Mouse (Mus musculus) gastrocnemius, adult 8-10 months (tissue): ENCODE data around the gene Ube4b. TPM values are rescaled to one million over a fixed set of nuclear protein-coding genes. Genes with fewer than 3 reads are reported as not detected.
A peak's percentile ranks its signal among the peaks of the same experiment; 100 is the strongest.

Experiments used
- DNase-seq, 2 experiments: peaks; one replicate each; pipeline ENCODE4 v3.0.0; 2022; ENCODE audit warnings: low spot score in 2 of 2
- total RNA-seq, 4 experiments: library from RNA; stranded (reverse); gene quantifications; 2 replicates each; pipeline ENCODE4 v1.2.4; 2022

Gene Ube4b
- total RNA-seq, 4 experiments from 2014 or later = 35.4 to 39.1 (median 35.6) TPM

DNA sequence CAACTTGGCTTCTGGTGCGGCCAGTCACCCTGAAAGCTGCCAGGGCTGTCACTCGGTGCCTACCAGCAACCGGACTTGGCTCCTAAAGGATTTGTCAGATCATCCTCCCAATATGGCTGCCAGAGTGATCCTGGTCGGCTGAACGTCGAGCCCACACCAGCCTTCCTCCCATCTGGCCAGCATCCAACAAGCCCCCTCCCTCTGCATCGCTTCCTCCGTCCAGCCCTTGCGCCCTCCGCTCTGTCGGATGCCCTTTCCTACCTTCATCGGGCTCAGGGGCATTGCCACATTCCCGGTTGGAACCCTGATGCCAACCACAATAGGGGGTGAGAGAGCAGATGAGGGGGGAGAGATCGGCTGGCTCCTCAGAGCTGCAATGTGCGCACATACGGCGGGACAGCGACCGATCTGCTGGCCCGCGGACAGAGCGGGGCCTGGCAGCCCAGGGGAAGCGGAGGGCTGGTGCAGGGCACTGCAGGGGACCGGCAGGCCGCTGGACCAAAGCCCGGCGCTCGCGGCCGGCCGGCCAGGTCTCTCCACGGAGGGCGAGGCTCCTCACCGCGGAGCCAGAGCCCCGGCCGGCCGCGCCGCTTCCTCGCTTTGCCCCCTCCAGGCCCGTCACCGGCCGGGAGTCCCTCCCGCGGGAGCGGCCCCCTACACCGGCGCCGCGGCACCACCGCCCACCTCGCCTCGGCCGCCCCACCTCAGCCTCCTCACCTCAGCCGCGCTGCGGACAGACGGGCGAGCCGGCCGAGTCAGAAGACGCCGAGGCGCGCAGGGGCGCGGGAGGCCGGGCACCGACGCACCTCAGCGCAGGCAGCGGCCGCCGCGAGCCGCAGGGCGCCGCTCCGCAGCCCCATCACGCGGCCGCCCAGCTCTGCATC lies 119.6 kb downstream of the Ube4b start:
- peak; percentile 83 to 86 for DNase-seq

DNA sequence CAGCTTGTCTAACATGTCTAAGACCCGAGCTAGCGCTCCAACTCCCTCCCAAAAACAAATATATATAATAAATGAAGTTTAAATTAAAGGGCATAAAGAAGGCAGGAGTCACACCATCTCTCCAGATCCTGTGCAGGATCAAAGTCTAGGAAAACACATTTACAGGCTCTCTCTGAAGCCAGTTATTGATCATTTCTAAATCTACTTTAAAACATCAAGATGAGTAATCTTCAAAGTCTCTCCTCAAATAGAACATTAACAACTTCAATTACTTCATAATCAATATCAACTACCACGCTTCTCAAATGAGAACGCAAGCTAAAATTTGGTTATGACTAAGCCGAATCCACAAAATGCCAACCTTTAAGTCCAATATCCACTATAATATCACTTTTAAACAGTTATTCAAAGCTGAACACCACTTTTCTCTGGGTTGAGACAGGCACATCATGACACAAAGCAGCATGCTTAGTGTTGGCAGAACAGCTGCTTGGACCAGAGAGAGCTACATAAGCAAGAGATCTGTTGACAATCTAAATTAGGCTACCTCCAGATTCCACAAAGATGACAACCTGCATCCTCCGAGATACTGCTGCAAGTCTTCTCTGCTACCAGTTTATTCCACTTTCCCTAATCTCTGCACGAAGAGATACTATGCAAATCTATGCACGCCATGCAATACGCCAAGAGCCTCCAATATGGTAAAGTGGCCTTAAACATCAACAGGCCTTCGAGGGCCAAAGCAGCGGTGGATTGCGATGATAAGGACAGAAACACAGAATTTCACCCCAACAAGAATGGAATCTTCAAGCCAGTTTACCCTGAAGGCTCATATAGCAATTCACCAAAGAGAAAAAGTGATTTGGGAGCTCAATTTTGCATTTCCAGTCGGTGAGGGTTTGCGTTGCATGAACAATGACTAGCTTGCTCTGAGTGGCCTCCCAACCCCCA lies 120.5 kb downstream of the Ube4b start:
- DNase-seq = no peak

DNA sequence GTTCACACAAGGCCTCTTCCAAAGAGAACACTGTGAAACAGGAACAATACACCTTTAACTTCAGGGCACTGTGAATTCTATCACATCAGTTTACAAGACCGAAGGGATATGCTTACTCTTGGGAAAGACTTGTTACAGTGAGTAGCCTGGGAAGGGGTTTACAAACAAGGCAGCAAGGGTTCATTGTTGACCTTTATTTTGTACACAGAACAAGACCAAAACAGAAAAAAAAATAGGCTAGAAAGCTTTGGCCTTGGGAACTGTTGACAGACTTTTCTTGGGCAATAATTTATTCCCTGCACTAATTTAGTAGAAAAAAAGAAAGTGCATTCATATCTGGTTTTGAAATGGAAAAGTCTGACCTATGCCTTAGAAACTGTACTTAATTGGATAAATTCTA lies 122.1 kb downstream of the Ube4b start:
- DNase-seq = no peak

DNA sequence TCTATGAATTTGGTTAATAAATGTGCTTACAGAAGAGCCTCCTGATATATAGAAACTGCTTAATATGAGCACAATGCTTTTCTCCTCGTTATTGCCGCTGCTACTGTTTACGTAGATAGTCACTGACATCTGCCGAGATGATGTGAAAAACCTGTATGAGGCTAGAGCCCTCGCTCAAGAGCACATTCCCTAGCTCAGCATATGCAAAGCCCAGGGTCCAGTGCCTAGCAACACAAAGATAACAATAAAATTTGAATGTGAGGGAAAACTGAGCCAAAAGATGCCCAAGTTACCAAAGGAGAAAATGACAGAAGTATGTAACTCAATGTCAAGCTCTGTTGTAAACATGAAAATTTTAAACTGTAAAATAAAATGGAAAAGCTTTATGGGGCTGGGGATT lies 123.0 kb downstream of the Ube4b start:
- DNase-seq = no peak

DNA sequence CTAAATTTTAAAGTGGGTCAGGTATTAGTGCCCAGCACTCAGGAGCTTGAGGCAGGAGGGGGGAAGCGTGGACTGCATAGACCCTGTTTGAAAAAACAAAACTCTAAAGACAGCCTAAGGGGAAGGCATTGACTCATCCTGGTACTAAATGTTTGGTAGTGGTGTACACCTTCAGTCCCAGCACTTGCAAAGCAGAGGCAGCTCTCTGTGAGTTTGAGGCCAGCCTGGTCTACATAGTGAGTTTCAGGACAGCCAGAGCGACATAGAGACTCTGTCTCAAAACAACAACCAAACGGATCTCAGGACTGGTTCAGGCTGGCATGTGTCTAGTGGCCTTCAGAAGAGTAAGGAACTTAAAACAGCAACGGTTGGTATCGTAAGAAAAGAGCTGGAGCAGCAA lies 123.8 kb downstream of the Ube4b start:
- no peak for DNase-seq

DNA sequence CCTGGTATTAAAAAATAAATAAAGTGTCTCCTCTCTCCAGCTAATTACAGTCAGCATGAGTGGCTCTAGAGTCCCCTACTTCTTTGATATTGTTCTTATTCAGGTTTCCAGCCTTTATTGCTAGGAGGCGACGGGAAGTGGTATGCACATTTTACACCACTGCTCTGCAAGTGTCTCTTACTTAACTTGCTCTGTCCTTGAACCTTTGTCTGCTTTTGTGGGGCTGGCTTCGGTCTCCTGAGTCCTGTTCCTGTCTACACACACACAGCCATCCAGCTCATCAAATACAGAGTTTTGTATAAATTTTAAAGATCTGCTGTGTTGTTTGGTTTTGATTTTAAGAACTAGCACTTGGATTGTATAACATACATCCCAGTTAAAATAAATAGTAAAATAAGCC lies 124.4 kb downstream of the Ube4b start:
- no peak for DNase-seq

DNA sequence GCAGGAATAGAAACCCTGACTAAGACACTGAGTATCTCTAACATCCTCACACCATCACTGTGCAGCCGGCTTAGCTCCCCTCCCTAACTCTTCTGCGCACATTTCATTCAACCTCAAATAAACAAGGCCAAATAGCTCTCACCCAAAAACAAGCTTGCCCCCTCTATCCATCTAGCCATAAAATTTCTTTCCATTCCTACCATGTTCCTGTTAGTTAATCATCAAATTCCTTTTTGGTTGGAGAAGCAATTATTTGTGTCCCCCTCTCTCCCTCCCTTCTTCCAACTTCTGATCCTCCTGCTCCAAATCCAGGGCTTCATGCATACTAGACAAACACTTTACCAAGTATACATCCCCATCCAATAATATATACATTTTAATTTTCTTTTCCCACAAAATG lies 130.0 kb downstream of the Ube4b start:
- no peak for DNase-seq

DNA sequence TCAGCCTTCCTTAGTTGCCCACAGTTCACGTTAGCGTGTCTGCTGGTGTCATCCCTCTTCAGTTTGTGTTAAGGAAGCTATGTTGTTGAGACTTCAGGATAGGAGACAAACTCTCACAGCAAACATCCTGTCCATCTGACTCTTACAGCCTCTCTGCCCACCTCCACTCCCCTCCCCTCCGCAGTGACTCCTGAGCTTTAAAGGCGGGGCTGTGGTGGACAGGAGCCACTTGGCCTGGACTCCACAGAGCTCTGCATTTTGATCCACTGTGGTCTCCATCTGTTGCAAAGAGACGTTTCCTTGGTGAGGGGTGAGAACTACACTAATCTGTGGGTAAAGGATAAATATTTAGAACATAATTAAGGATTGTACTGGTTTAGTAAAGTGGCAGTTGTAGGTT lies 133.6 kb downstream of the Ube4b start:
- DNase-seq = no peak

DNA sequence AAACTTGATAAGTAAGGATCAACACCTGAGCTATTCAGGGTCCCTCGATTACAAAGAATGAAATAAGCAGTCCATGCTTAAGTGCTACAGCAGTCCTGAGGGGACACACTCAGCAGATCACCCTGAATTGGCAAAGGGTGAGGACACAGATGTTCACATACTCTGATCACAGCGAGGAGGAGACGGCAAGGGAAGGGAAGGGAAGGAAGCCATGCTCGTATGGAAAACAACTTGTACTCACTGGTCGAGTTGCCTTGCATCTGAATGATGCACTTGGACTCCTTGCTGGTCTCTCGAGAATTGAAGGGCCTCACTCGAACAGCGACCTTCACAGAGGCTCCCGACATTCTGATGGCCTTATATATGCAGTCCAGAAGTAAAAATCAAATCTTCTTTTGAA lies 135.5 kb downstream of the Ube4b start:
- no peak for DNase-seq

DNA sequence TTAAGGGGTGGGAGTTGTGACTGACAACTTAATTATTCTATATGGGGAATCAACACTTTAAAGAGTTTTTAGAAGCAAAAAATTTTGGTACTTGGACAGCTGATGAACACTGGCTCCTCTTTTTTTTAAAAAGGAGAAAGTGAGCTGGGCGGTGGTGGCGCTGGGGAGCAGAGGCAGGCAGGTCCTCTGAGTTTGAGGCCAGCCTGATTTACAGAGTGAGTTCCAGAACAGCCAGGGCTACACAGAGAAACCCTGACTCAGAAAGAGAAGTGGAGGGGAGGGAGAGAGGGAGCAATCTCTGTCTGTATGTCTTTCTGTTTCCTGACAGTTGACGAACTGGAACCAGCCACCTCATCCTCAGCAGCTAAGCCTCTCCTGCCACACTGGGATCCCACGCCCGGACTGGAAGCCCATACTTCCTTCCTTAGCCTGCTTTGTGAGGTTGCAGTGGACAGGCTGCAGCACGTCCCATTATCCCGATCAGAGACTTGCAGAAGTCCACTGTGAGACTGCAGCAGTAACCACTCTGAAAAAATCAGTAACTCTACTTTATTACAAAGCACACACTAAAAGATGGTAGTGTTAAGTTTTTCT lies 136.3 kb downstream of the Ube4b start:
- no peak for DNase-seq

DNA sequence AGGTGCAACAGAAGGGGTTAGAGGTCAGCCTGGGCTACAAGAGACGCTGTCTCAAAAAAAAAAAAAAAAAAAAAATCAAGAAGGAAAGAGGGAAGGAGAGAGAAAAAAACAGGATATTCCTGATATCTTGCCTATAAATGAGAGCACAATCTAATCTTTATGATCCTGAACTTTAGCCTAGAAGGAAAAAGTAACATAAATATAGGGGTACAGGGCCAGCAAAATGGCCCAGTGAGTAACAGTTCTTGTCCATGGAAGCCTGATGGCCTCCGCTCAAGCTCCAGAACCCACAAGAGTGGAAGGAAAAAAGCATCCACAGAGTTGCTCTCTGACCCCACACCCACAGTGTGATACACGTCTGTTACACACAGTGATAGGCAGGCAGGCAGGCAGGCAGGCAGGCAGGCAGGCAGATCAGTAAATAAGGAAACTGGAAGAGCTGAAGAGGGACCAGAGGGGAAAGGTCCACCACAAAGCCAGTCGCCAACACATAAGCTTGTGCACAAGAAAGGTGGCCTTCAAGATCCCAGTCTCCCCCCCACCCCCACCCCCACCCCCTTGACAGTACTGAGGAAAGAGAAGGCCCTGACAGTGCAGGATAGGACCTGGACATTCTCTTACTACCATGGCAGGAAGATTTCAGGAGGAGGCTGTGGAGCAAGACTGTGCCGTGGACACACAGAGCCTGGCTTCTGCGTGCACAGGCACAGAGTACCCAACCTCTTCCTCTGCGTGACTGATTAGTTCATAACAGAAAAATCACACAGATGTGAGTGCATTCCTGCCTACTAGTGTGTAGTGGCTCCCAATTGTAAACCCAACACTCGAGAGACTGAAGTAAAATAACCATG lies 140.0 kb downstream of the Ube4b start:
- no peak for DNase-seq

DNA sequence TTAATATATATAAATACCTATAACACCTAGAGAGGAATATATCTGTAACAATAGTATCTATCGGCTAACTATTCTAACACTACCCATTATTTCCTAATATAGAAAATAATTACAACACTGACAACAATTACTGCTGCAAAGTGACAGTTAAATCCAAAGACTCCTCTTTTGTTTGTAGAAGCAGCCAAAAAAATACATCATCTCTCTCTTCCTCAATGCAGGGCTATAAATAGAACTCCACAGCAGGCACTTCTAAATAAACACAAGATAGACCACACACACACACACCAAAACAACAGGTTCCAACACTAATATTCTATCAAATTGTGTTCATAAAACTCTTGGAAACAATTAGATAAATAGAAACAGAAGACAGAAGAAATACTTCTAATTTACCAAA lies 140.9 kb downstream of the Ube4b start:
- no peak for DNase-seq

DNA sequence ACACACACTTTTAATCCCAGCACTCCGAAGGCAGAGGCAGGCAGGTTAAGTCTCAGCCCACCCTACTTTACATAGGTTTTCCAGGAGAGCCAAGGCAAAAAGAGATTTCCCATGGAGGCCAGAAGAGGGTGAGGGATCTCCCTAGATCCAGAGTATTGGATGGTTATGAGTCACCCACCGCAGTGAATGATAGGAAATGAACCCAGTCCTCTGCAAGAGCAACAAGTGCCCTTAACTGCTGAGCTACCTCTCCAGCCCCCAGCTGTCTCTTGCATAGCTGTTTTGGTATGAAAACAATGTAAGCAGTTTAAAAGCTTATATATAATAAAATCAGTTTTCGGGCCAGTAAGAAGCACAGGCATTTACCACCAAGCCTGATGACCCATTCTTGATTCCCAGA lies 143.5 kb downstream of the Ube4b start:
- no peak for DNase-seq

DNA sequence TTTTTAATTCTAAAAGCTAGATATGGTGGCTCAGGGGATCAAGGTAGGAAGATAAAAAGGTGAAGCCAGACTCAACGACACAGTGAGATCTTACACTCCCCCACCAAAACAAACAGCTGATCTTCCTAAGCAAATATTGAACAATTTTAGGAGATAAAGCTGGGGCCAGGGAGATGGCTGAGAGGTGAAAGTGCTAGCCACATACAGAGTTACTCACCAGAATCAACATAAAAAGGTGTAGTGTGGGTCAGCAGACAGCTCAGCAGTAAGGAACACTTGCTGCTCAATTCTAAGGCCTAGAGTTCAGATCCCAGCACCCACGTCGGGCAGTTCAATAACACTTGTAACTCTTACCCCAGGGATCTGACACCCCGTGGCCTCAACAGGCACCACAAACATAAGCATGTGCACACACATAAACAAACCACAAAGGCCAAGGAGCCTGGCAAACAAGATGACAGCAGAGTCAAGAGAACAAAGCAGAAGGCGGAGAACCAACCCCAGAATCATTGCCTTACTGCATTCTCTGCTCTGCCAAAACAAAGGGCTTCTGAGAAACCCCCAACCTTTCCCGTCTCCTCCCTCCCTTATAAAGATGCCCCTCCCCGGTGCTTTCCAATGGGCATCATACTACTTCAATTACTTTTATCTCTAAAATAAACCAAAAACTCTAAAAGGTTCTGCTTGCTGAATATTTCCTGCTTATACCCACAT lies 144.4 kb downstream of the Ube4b start:
- no peak for DNase-seq

Other genes starting within 250 kb of the Ube4b start
- gene Kif1b, start 119.1 kb downstream of the Ube4b start, total RNA-seq = 100 to 1,000 TPM; 281 to 318 (median 297) TPM
- 10 to 100 TPM in 1 of 4 experiments, 1 to 10 TPM in 3; 3.8 to 14.0 (median 5.8) TPM for gene Rbp7, start 28.2 kb upstream of the Ube4b start, total RNA-seq
- not detected for gene Tmem274, start 50.6 kb upstream of the Ube4b start, total RNA-seq
- gene Nmnat1, start 58.5 kb upstream of the Ube4b start, total RNA-seq = 10 to 100 TPM; 29.8 to 34.8 (median 30.9) TPM
- 10 to 100 TPM; 12.3 to 18.0 (median 12.8) TPM for gene Lzic, start 58.5 kb upstream of the Ube4b start, total RNA-seq
- gene Ctnnbip1, start 91.5 kb upstream of the Ube4b start, total RNA-seq = 10 to 100 TPM; 16.3 to 22.2 (median 18.8) TPM
- 10 to 100 TPM; 17.1 to 25.6 (median 24.8) TPM for gene Clstn1, start 159.7 kb upstream of the Ube4b start, total RNA-seq